Mouse (Mus musculus) testis, adult 2 months (tissue): Measurements from ENCODE around the gene Pim3. TPM values are rescaled to one million over a fixed set of nuclear protein-coding genes. Genes with fewer than 3 reads are reported as not detected.

Experiments
- H3K27ac ChIP-seq: fragments of 200-500 bp; 2 replicates; pipeline ENCODE4 v1.5.1; 2012; ENCODE audit warnings: low read depth, low read length; ENCODE audit not compliant: control insufficient read depth, insufficient read depth
- H3K27me3 ChIP-seq: fragments of 200-500 bp; 2 replicates; pipeline ENCODE4 v1.6.1; 2012; ENCODE audit warnings: mild to moderate bottlenecking, low read length, moderate library complexity; ENCODE audit not compliant: control insufficient read depth, insufficient read depth
- H3K36me3 ChIP-seq: fragments of 200-500 bp; 2 replicates; pipeline ENCODE4 v1.6.1; 2012; ENCODE audit warnings: mild to moderate bottlenecking, low read length; ENCODE audit not compliant: control insufficient read depth, insufficient read depth
- H3K4me1 ChIP-seq: fragments of 200-500 bp; 2 replicates; pipeline ENCODE4 v1.6.1; 2012; ENCODE audit warnings: low read length; ENCODE audit not compliant: control insufficient read depth, insufficient read depth
- H3K4me3 ChIP-seq: fragments of 200-500 bp; 2 replicates; pipeline ENCODE4 v1.5.1; 2012; ENCODE audit warnings: low read depth, mild to moderate bottlenecking, low read length, moderate library complexity, mixed read lengths; ENCODE audit not compliant: control insufficient read depth
- CTCF ChIP-seq: fragments of 200-500 bp; IDR thresholded peaks from 2 replicates; pipeline ENCODE4 v1.5.1; 2012; ENCODE audit warnings: low read depth, mild to moderate bottlenecking, inconsistent platforms, low read length, moderate library complexity; ENCODE audit not compliant: control insufficient read depth, insufficient read depth, insufficient replicate concordance
- POLR2A ChIP-seq: fragments of 200-500 bp; IDR thresholded peaks from 2 replicates; pipeline ENCODE4 v1.6.1; 2012; ENCODE audit warnings: low read depth, mild to moderate bottlenecking, inconsistent platforms, low read length, moderate library complexity; ENCODE audit not compliant: control insufficient read depth
- polyA plus RNA-seq: library from polyadenylated mRNA; depleted of rRNA; stranded (reverse); fragments of >200 nt; gene quantifications from 2 replicates; pipeline ENCODE4 v1.2.3, GENCODE M21; 2012

The Pim3 gene
- polyA plus RNA-seq, 1 experiment = 13.2 TPM

- TF ChIP-seq POLR2A (no peak), CTCF (no peak)
- Histone ChIP-seq H3K4me3 (peak overlapping the region; percentile 90), H3K36me3 (no peaks in the 10 kb centered on the region), H3K27me3 (no peaks in the 10 kb centered on the region), H3K27ac (peak overlapping the region; percentile 50), H3K4me1 (peaks cover 5% of the 10 kb centered on the region)
Measured at GRCm38 (mm10) chr15:88819906-88820303, 42.1 kb upstream of the Pim3 start.

GRCm38 (mm10) chr15:88821403-88821802, 40.6 kb upstream of the Pim3 start:
- Histone ChIP-seq H3K27ac (no peak overlapping the region), H3K27me3 (no peaks in the 10 kb centered on the region), H3K4me3 (no peak overlapping the region; the same call in 1 of the 2 replicates), H3K36me3 (no peaks in the 10 kb centered on the region), H3K4me1 (peaks cover 5% of the 10 kb centered on the region)
- TF ChIP-seq POLR2A = no peak
- no peak for TF ChIP-seq CTCF

GRCm38 (mm10) chr15:88822513-88822912, 39.5 kb upstream of the Pim3 start:
- TF ChIP-seq POLR2A = no peak
- TF ChIP-seq CTCF = no peak
- no peaks in the 10 kb centered on the region for H3K27me3 ChIP-seq
- H3K4me1 ChIP-seq = peaks cover 5% of the 10 kb centered on the region
- H3K27ac ChIP-seq = no peak overlapping the region
- no peak overlapping the region for H3K4me3 ChIP-seq
- no peaks in the 10 kb centered on the region for H3K36me3 ChIP-seq

GRCm38 (mm10) chr15:88823376-88823775, 38.6 kb upstream of the Pim3 start:
- Histone ChIP-seq H3K36me3 (no peaks in the 10 kb centered on the region), H3K27me3 (no peaks in the 10 kb centered on the region), H3K4me3 (no peak overlapping the region), H3K4me1 (peaks cover 5% of the 10 kb centered on the region), H3K27ac (no peak overlapping the region)
- TF ChIP-seq CTCF (no peak), POLR2A (no peak)

- no peak overlapping the region for H3K27ac ChIP-seq
- H3K4me1 ChIP-seq = no peaks in the 10 kb centered on the region
- no peaks in the 10 kb centered on the region for H3K27me3 ChIP-seq
- no peak for TF ChIP-seq POLR2A
- no peak for TF ChIP-seq CTCF
- no peak overlapping the region for H3K4me3 ChIP-seq
- no peaks in the 10 kb centered on the region for H3K36me3 ChIP-seq
Measured at GRCm38 (mm10) chr15:88827466-88827865, 34.5 kb upstream of the Pim3 start.

- no peaks in the 10 kb centered on the region for H3K36me3 ChIP-seq
- H3K4me3 ChIP-seq = no peak overlapping the region
- no peak overlapping the region for H3K27ac ChIP-seq
- no peaks in the 10 kb centered on the region for H3K4me1 ChIP-seq
- peak; percentile 46; the same call in 1 of the 2 replicates for TF ChIP-seq CTCF
- no peak for TF ChIP-seq POLR2A
- no peaks in the 10 kb centered on the region for H3K27me3 ChIP-seq
Measured at GRCm38 (mm10) chr15:88827991-88828799, 33.8 kb upstream of the Pim3 start.

- Histone ChIP-seq H3K27ac (peak overlapping the region; percentile 32; the same call in 1 of the 2 replicates), H3K27me3 (no peaks in the 10 kb centered on the region), H3K4me3 (no peak overlapping the region), H3K36me3 (no peaks in the 10 kb centered on the region), H3K4me1 (no peaks in the 10 kb centered on the region)
- no peak for TF ChIP-seq POLR2A
- peak; percentile 88 for TF ChIP-seq CTCF
Measured at GRCm38 (mm10) chr15:88828800-88829705, 32.9 kb upstream of the Pim3 start.
